Mouse (Mus musculus) MEL (cell line): ENCODE measurements around the gene Il9r. TPM values are rescaled to one million over a fixed set of nuclear protein-coding genes. Genes with fewer than 3 reads are reported as not detected.

Source experiments
- DNase-seq: peaks from one replicate; pipeline ENCODE4 v3.0.0; 2011; ENCODE audit warnings: low read depth, low spot score
- H3K27ac ChIP-seq: 2 replicates; pipeline ENCODE4 v1.5.1; 2012; ENCODE audit warnings: low read depth, mild to moderate bottlenecking, control low read depth, low read length, moderate library complexity; ENCODE audit not compliant: control insufficient read depth
- H3K27me3 ChIP-seq, 2 experiments: fragments of 150-350 bp in 1 of 2; sonication (generic) in 1 of 2; 2 replicates each; pipeline ENCODE4 v1.6.1; 2012; ENCODE audit warnings: low read length in 2 of 2, mild to moderate bottlenecking in 2 of 2, improper control_type of control experiment in 1 of 2, moderate library complexity in 1 of 2; ENCODE audit not compliant: insufficient read depth in 2 of 2, control insufficient read depth in 1 of 2
- H3K36me3 ChIP-seq, 2 experiments: 2 replicates each; pipeline ENCODE4 v1.6.1; 2012 to 2014; ENCODE audit warnings: low read length in 2 of 2, improper control_type of control experiment in 1 of 2, inconsistent platforms in 1 of 2, mild to moderate bottlenecking in 1 of 2; ENCODE audit not compliant: insufficient read depth in 2 of 2, control insufficient read depth in 1 of 2
- H3K4me1 ChIP-seq, 2 experiments: fragments of 150-350 bp in 1 of 2; sonication (generic) in 1 of 2; 2 replicates each; pipeline ENCODE4 v1.6.1; 2012; ENCODE audit warnings: low read length in 2 of 2, improper control_type of control experiment in 1 of 2, mild to moderate bottlenecking in 1 of 2; ENCODE audit not compliant: insufficient read depth in 2 of 2, control insufficient read depth in 1 of 2
- H3K4me3 ChIP-seq, 2 experiments: fragments of 150-350 bp in 1 of 2; sonication (generic) in 1 of 2; 2 replicates each; pipeline ENCODE4 v1.5.1; 2012; ENCODE audit warnings: low read depth in 2 of 2, low read length in 2 of 2, mild to moderate bottlenecking in 2 of 2, moderate library complexity in 2 of 2, control low read depth in 1 of 2, improper control_type of control experiment in 1 of 2; ENCODE audit not compliant: control insufficient read depth in 1 of 2, insufficient read depth in 1 of 2
- H3K79me2 ChIP-seq: 2 replicates; pipeline ENCODE4 v1.6.1; 2012; ENCODE audit warnings: mild to moderate bottlenecking, low read length, moderate library complexity; ENCODE audit not compliant: control insufficient read depth, poor library complexity, insufficient read depth
- H3K9ac ChIP-seq: 2 replicates; pipeline ENCODE4 v1.6.1; 2012; ENCODE audit warnings: low read depth, mild to moderate bottlenecking, control low read depth, low read length, moderate library complexity; ENCODE audit not compliant: control insufficient read depth, poor library complexity, severe bottlenecking
- H3K9me3 ChIP-seq: fragments of 150-350 bp; sonication (generic); replicated peaks from 2 replicates; pipeline ENCODE4 v1.6.1; 2012; ENCODE audit warnings: mild to moderate bottlenecking, low read length, improper control_type of control experiment, moderate library complexity; ENCODE audit not compliant: insufficient read depth
- BHLHE40 ChIP-seq: IDR thresholded peaks from 2 replicates; pipeline ENCODE4 v1.6.1; 2012; ENCODE audit warnings: low read depth, mild to moderate bottlenecking, inconsistent platforms, low read length, improper control_type of control experiment, borderline replicate concordance
- CHD2 ChIP-seq: IDR thresholded peaks from 2 replicates; pipeline ENCODE4 v1.6.1; 2011; ENCODE audit warnings: low read length, improper control_type of control experiment
- CTCF ChIP-seq, 3 experiments: IDR thresholded peaks in 2 of 3; conservative IDR thresholded peaks in 1 of 3; 2 replicates each; pipeline ENCODE4 v1.5.1; 2011 to 2012; ENCODE audit warnings: low read length in 3 of 3, low read depth in 2 of 3, mild to moderate bottlenecking in 2 of 3, improper control_type of control experiment in 1 of 3, inconsistent platforms in 1 of 3, mixed read lengths in 1 of 3, moderate library complexity in 1 of 3; ENCODE audit not compliant: control insufficient read depth in 1 of 3, insufficient read depth in 1 of 3, poor library complexity in 1 of 3, severe bottlenecking in 1 of 3
- MAZ ChIP-seq: IDR thresholded peaks from 2 replicates; pipeline ENCODE4 v1.6.1; 2012; ENCODE audit warnings: low read depth, mild to moderate bottlenecking, inconsistent platforms, low read length, improper control_type of control experiment
- MEF2A ChIP-seq: IDR thresholded peaks from 2 replicates; pipeline ENCODE4 v1.6.1; 2014; ENCODE audit warnings: low read depth, mild to moderate bottlenecking, inconsistent platforms, low read length, improper control_type of control experiment; ENCODE audit not compliant: poor library complexity, insufficient replicate concordance, severe bottlenecking; ENCODE audit errors: extremely low read depth
- MXI1 ChIP-seq: IDR thresholded peaks from 2 replicates; pipeline ENCODE4 v1.6.1; 2011; ENCODE audit warnings: mild to moderate bottlenecking, low read depth, low read length, improper control_type of control experiment
- MYB ChIP-seq: IDR thresholded peaks from 2 replicates; pipeline ENCODE4 v1.6.1; 2011; ENCODE audit warnings: mild to moderate bottlenecking, low read depth, low read length, improper control_type of control experiment
- POLR2A ChIP-seq, 2 experiments: IDR thresholded peaks; 2 replicates each; pipeline ENCODE4 v1.6.1; 2011 to 2012; ENCODE audit warnings: low read length in 2 of 2, mild to moderate bottlenecking in 2 of 2, control low read depth in 1 of 2, improper control_type of control experiment in 1 of 2, low read depth in 1 of 2, moderate library complexity in 1 of 2; ENCODE audit not compliant: control insufficient read depth in 1 of 2, insufficient read depth in 1 of 2, poor library complexity in 1 of 2
- POLR2AphosphoS2 ChIP-seq: IDR thresholded peaks from 2 replicates; pipeline ENCODE4 v1.6.1; 2011; ENCODE audit warnings: low read length, improper control_type of control experiment
- RAD21 ChIP-seq: IDR thresholded peaks from 2 replicates; pipeline ENCODE4 v1.6.1; 2011; ENCODE audit warnings: mild to moderate bottlenecking, low read depth, low read length, improper control_type of control experiment
- RCOR1 ChIP-seq: IDR thresholded peaks from 2 replicates; pipeline ENCODE4 v1.6.1; 2012; ENCODE audit warnings: low read depth, mild to moderate bottlenecking, inconsistent platforms, low read length, improper control_type of control experiment
- SIN3A ChIP-seq: IDR thresholded peaks from 2 replicates; pipeline ENCODE4 v1.6.1; 2012; ENCODE audit warnings: low read length, improper control_type of control experiment, inconsistent platforms
- SMC3 ChIP-seq: IDR thresholded peaks from 2 replicates; pipeline ENCODE4 v1.6.1; 2011; ENCODE audit warnings: low read depth, low read length, improper control_type of control experiment
- TBP ChIP-seq: IDR thresholded peaks from 2 replicates; pipeline ENCODE4 v1.8.0; 2011; ENCODE audit warnings: low read depth, low read length, improper control_type of control experiment
- TCF12 ChIP-seq: IDR thresholded peaks from 2 replicates; pipeline ENCODE4 v1.6.1; 2014; ENCODE audit warnings: low read depth, mild to moderate bottlenecking, inconsistent platforms, low read length, improper control_type of control experiment, moderate library complexity
- UBTF ChIP-seq: IDR thresholded peaks from 2 replicates; pipeline ENCODE4 v1.6.1; 2012; ENCODE audit warnings: low read depth, mild to moderate bottlenecking, inconsistent platforms, low read length, improper control_type of control experiment, moderate library complexity, borderline replicate concordance; ENCODE audit not compliant: insufficient read depth
- USF1 ChIP-seq: IDR thresholded peaks from 2 replicates; pipeline ENCODE4 v1.6.1; 2014; ENCODE audit warnings: low read depth, mild to moderate bottlenecking, inconsistent platforms, low read length, improper control_type of control experiment, moderate library complexity
- ZC3H11A ChIP-seq: IDR thresholded peaks from 2 replicates; pipeline ENCODE4 v1.6.1; 2012; ENCODE audit warnings: low read depth, mild to moderate bottlenecking, inconsistent platforms, low read length, improper control_type of control experiment
- ZKSCAN1 ChIP-seq: IDR thresholded peaks from 2 replicates; pipeline ENCODE4 v1.6.1; 2012; ENCODE audit warnings: low read depth, mild to moderate bottlenecking, inconsistent platforms, low read length, improper control_type of control experiment, moderate library complexity
- ZMIZ1 ChIP-seq: IDR thresholded peaks from 2 replicates; pipeline ENCODE4 v1.6.1; 2012; ENCODE audit warnings: low read depth, mild to moderate bottlenecking, inconsistent platforms, low read length, improper control_type of control experiment, moderate library complexity
- polyA plus RNA-seq, 2 experiments: library from polyadenylated mRNA; stranded (reverse) in 1 of 2; unstranded in 1 of 2; fragments of >175 nt in 1 of 2; fragments of >200 nt in 1 of 2; gene quantifications; 2 replicates each; pipeline versions ENCODE4 v1.2.1 to v1.2.4; 2012; ENCODE audit warnings: low replicate concordance in 2 of 2, low read depth in 1 of 2; ENCODE audit not compliant: insufficient read length in 2 of 2, insufficient read depth in 1 of 2, missing spikeins in 1 of 2
- total RNA-seq: library from RNA; depleted of rRNA; stranded (reverse); fragments of 300-350 nt; gene quantifications from 2 replicates; pipeline ENCODE4 v1.2.3, GENCODE M21; 2012

Gene Il9r
- total and polyA plus RNA-seq, 3 experiments, result 56.9 to 83.8 TPM; not detected in 1

- H3K27me3 ChIP-seq, result no peaks in the 10 kb centered on the region
- no peak overlapping the region for H3K27ac ChIP-seq
- no peaks in the 10 kb centered on the region for H3K9me3 ChIP-seq
- H3K4me1 ChIP-seq, result peaks cover 2 to 12% of the 10 kb centered on the region in 2 experiments; a peak in 3 of 4 replicates
- H3K36me3 ChIP-seq, result peaks cover 0 to 5% of the 10 kb centered on the region in 2 experiments; a peak in 2 of 4 replicates
- no peak overlapping the region for H3K4me3 ChIP-seq
- TF ChIP-seq TCF12, result peak; percentile 32; the same call in 1 of the 2 replicates
- TF ChIP-seq ZC3H11A, result peak; percentile 95
- TF ChIP-seq CTCF (IDR thresholded peaks at IDR 0.05 in 2 of 3, conservative IDR thresholded peaks at IDR 0.05 in 1 of 3; ENCODE audit: control insufficient read depth in 1 of 3, insufficient read depth in 1 of 3, low read depth in 2 of 3, low read length in 3 of 3, poor library complexity in 1 of 3, severe bottlenecking in 1 of 3), result peak; percentile 98
- TF ChIP-seq SIN3A, result no peak
- TF ChIP-seq BHLHE40, result no peak; the same call in 1 of the 2 replicates
- peak; percentile 97 for TF ChIP-seq SMC3
- peak; percentile 97 for TF ChIP-seq RAD21
- H3K9ac ChIP-seq, result no peak overlapping the region
- no peaks in the 10 kb centered on the region for H3K79me2 ChIP-seq
- DNase-seq, result peak; percentile 78
Observed at GRCm38 (mm10) chr11:32238093-32238860, 38.2 kb upstream of the Il9r start.

DNA sequence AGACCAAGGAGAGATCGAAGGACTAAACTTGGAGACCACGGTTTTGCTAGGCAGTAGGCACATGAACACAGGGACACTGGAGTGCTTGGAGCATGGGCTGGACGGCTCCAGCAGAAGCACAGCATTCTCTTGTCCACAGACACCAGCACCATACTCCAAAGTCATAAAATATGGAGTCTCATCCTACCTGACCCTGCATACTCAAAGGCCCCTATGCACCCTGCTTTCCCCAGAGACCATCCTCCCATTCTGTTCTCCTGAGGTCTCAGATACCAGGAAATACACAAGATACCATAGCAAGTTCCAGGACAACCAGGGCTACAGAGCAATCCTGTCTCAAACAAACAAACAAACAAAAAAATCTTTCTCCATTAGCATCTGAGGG, 37.3 kb upstream of the Il9r start:
- Histone ChIP-seq H3K9ac (no peak overlapping the region), H3K4me3 (no peak overlapping the region), H3K79me2 (no peaks in the 10 kb centered on the region), H3K9me3 (no peaks in the 10 kb centered on the region), H3K27ac (no peak overlapping the region), H3K4me1 (peaks cover under 1 to 4% of the 10 kb centered on the region in 2 experiments; a peak in 3 of 4 replicates), H3K36me3 (peaks cover 0 to 3% of the 10 kb centered on the region in 2 experiments; a peak in 2 of 4 replicates), H3K27me3 (no peaks in the 10 kb centered on the region)
- DNase-seq, result no peak
- no peak for TF ChIP-seq ZC3H11A
- no peak for TF ChIP-seq CHD2
- TF ChIP-seq USF1, result no peak
- no peak for TF ChIP-seq ZKSCAN1
- no peak for TF ChIP-seq SIN3A
- TF ChIP-seq POLR2AphosphoS2, result no peak
- TF ChIP-seq UBTF, result no peak
- TF ChIP-seq MXI1, result no peak
- TF ChIP-seq ZMIZ1, result no peak
- TF ChIP-seq TBP, result no peak
- no peak for TF ChIP-seq MAZ
- no peak for TF ChIP-seq RCOR1
- TF ChIP-seq MYB, result no peak
- TF ChIP-seq BHLHE40, result no peak
- no peak for TF ChIP-seq POLR2A (IDR thresholded peaks at IDR 0.05; ENCODE audit: control insufficient read depth in 1 of 2, insufficient read depth in 1 of 2, low read depth in 1 of 2, low read length in 2 of 2, poor library complexity in 1 of 2)
- no peak for TF ChIP-seq MEF2A
